Mouse (Mus musculus) adrenal gland, adult (tissue): Measurements from ENCODE around the gene Mtch2.
"Not testable (repeated sequence)": the region's sequence is repeated elsewhere in the genome, so short reads cannot be mapped to it uniquely, and the experiment has no call there.

ENCODE experiments used
- DNase-seq, 2 experiments: peaks; one replicate each; pipeline ENCODE4 v3.0.0; 2022 to 2023; ENCODE audit warnings: low spot score in 1 of 2; ENCODE audit not compliant: inconsistent age in 2 of 2

Gene Mtch2

DNA sequence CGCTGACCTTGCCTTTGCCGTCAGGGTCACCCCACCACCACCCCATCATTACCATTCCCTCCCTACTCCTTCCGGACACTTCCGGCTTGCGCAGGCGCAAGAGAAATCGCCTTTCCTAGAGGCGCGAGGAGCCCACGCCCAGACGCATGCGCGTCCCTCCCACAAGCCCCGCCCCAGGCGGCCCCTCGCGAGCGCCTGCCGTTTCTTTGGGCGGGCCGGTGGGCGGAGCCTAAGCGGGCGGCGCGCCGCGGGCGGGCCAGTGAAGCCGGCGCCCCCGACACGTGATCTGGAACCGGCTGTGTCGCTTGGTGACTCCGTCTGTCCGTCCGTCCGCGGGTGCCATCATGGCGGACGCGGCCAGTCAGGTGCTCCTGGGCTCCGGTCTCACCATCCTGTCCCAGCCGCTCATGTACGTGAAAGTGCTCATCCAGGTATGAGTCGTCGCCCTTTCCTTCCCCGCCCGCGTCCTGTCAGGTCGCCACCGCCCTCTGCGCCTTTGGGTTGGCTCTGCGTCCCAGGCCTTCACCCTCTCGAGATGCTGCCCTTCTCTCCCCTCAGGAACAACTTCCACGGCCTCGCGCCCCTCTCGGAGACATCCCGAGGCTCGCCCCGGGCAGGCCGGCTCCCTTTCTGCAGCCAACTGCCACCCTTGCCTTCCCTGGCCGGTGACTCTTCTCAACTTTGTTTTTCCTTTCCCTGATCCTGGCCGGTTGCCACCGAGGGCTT is at the start of gene Mtch2:
Gene Mtch2, plus strand, starts transcription at position 201 of the 726 bp plus-strand sequence.
- peak; percentile 99 for DNase-seq

DNA sequence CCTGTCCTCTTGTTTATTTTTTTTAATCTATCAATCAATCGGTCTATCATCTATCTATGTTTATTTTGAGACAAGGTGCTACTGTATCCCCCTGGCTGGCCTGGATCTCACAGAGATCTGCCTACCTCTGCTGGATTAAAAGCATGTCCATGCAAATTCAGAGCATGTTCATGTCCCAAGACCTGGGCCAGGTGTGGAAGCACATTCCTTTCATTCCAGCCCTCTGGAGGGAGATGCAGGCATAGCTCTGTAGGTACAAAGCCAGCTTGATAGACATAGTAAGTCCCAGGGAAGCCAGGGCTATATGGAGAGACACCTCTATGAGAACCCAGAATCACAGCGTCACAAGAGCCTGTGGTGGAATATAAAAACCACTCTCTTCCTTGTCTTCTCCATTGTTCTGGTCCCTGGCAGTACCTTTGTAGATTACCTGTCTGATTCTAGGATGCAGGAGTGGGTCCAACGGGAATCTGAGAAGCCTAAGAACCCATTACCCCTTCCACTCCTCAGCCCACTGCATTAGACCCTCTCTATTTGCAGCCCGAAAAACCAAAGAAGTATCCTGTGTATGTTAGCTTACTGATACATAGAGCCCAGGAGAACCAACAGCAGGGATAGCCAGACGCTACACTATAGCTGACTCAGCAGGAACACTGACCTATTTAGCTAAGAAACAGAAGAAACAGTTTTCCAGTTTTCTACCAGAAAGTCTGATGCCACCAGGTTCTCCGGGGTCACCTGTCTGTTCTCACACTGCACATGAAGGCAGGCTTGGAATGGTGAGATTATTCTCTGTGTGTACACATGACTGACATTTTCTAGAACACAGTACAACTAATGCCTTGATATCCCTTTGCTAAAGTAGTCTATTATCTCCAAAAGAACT is 38.5 kb upstream of the Mtch2 start:
- DNase-seq, result no peak

DNA sequence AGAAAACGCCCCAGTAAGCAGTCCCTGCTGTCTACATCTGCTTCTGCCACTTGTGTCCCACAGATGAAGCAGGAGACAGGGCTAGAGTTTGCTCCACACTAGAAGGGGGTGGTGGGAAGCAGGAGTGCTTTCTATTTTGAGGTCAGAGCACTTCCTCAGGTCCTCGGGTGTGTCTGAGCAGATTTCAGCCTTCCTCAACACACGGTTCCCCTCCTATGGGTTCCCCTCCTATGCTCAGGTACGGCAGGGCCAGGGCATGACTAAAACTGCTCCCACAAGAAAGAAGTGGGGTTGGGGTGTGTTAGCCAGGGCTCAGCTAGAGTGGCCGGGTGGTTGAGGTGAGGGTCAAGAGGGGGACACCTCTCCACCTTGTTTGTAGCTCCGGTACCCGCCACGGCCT is 36.2 kb upstream of the Mtch2 start:
- no peak for DNase-seq

DNA sequence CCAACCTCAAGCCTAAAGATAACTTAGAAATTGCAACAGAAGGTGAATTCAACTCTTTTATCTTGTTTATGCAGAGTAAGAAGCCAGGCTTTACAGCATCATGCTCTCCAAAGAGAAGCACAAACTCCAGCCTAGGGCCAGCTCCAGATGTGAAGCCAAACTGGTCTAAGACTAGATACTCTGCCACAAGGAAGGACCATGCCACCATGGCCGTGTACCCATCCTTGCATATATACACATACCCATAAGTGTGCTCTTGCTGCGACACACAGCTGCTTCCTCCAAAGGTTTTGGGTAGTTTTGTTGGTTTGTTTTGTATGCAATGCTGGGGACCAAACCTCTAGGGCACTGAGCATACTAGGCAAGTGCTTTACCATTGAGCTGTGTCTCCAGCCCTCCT is 31.7 kb upstream of the Mtch2 start:
- no peak for DNase-seq

DNA sequence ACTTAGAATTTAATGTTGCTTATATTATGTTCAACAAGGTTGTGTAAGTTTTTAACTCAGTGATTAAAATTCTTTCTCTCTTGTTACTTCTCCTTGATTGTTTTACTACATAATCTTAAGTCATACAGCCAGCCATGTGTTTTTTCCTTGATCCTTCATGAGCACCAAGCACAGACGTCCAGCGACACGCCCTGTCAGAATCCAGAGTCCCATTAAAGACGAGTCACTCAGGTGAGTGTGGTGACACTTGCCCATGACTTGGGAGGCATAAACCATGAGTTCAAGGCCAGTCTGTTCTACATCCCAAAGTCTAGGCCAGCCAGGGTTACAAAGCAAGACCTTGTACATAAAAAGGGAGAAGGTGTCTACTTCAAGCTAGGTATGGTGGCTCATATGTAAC is 30.8 kb upstream of the Mtch2 start:
- no peak for DNase-seq

DNA sequence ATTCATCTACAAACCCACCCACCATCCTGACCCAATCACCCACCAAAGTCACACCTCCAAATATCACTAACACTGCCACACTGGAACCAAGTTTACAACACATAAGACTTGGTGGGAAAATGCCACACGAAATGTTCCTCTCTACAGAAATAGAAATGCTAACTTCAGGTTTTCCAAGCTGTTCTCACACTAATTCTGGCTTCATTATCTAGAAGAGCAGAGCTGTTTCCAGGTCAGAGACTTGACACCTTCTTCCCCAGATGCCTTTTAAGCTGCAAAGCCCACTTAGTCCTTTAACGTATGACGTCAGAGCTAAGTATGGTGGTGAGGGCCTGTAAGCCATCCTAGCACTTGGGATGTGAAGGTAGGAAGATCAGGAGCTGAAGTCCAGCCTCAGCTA is 28.2 kb upstream of the Mtch2 start:
- no peak for DNase-seq

DNA sequence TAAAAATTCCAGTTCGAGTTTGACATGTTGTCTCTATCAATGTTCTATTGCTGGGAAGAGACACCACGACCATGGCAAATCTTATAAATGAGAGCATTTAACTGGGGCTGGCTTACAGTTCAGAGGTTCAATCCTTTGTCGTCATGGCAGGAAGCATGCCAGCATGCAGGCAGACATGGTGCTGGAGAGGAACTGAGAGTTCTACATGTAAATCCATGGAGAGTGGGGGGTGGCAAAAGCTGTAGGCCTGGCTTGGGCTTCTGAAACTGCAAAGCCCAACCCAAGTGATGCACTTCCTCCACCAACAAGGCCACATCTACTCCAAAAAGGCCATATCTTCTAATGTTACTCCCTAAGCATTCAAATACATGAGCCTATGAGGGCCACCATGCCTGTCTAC is 26.1 kb upstream of the Mtch2 start:
- DNase-seq, result no peak

DNA sequence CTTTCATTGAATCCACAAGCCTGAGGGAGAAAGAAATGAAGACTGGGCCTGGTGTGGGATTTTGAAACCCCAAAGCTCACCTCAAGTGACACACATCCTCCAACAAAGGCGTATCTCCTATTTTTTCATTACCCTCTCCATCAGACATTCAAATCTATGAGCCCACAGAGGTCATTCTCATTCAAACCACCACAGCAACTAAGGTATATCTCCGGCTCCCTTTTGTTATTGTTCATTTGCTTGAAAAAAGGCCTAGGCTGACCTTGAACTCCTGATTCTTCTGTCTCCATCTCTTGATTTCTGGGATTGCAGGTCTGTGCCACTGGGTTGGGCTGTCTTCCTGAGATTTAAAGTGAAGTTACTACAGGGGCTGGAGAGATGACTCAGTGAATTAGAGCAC is 24.0 kb upstream of the Mtch2 start:
- no peak for DNase-seq

DNA sequence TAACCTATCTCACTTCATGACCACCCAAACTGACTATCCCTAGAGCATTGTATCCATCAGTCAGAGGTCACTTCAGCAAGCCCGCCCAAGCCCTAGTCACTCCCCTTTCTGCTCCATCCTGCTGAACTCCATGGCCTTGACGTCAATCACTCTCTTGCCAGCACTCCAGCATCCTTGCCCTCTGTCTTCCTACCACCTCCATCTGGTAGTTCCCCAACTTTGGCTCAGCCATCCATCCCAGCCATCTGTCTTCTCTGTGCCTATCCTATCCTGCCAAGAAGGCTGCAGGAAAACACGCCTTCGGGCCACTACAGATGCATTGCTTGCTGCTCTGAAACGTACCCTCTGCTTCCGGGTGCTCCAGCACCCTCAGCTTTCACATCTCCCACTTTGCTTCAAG is 23.2 kb upstream of the Mtch2 start:
- no peak for DNase-seq

DNA sequence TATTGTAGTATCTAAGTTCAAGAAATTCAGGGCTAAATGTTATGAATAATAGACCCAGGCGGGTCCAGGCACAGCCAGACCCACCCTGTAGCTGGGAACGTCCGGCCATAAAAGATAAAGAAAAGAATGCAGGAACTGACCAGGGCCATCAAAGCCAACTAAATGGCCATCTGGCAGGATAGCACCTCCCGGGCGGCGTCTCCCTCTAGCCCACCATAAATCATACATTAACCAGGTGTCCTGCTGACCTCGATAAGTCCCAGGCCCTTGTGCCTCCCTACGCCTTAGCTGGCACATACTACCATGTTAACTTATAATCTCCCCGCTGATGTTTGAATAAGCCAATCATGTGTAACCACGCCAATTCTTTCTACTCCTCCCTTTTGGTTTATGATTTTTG is 22.4 kb upstream of the Mtch2 start:
- not testable (repeated sequence) for DNase-seq

DNA sequence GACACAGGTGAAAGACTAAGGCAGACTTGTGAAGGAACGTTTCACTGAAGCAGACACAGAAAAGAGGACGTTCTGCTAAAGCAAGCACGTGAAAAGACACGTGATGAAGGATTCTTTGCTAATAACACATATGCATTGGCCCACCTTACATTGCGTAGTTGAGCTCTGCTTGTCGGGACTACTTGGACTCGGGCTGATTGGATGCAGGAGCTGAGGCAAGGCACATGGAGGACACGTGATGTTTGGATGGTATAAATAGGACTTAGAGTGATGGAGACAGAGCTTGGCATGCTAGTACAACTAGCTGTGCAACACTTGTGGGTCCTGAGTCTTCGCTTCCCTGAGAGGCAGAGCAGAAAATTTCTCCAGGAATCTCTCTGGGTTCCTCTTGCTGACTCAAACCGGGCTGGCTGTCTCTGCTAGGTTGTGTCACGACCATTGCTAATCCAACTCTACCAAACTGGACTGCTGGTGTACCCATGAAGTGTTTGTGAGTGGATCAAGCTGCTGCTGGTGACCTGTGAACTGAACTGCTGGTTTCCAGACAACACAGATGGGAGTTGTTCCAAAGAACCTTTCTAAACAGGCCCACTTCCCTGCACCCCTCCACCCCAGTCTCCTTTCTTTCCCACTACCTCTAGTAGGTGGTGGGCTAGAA is 21.3 kb upstream of the Mtch2 start:
- no peak for DNase-seq

DNA sequence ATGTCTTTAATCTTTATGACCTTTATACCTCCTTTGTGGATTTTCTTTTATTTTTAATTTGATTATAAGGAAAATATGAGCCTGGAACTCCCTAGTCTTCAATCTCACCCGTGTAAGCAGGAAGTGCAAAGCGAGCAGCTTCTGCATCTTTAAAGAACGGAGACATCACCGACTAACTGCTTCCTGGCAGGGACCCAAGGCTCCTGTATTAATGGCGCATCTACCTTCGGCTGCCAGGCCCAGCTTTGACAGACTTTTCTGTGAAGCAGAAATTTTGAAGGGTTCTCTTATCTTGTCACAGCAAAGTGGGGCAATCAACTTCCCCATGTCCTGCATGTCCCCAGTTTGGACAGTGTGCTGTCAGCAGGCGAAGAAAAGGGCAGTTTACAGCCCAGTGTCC is 18.2 kb upstream of the Mtch2 start:
- no peak for DNase-seq

DNA sequence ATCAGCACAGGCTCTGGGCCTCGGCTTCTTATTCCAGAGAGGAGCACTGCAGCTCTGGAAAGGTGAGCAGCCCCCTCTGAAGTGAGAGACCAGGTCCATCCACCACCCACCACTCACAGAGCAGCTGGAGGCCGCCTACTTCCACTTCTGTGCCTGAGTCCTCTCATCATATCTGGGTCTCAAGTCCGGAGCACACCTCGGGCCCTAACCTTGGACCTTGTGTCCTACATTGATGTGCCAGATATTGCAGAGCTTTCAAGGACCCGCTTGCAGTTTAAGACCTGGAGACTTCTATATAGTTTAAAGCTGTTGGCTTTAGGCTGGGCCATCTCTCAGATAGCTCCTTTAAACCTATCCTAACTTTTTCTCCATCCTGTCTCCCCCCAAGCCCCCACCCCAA is 13.5 kb upstream of the Mtch2 start:
- DNase-seq, result no peak

DNA sequence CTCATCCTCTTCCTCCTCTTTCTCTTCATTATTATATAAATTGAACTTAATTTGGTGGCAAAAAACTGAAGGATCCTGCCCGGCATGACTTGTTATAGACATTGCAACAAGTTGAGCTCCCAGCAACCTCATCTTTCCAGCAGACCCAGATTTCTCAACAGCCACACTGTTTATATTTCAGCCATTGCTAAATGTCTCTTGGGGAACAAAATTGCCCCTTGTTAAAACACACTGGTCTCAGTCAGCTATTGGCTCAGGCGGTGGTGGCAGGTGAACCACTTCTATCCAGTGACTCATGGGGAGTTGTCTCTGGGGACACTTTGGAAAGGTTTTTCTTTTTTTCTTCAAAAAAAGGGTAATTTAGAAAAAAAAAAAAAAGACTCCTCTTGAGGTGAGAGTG is 8.3 kb upstream of the Mtch2 start:
- no peak for DNase-seq

DNA sequence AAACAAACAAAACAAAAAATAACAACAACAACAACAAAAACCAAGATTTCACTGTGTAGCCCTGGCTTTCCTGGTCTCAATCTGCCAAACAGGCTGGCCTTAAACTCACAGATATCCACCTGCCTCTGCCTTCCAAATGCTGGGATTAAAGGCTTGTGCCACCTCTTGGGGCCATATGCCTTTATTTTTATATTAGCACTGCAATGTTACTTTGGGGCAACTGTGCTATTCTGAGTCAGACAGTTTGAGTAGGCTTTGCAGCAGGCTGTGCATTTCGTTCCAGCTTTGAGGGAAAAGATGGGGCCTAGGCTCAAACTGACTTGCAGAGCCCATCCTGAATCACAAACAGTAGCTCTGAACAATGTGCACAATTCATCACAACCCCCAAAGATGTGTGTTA is 3.3 kb upstream of the Mtch2 start:
- DNase-seq, result no peak

DNA sequence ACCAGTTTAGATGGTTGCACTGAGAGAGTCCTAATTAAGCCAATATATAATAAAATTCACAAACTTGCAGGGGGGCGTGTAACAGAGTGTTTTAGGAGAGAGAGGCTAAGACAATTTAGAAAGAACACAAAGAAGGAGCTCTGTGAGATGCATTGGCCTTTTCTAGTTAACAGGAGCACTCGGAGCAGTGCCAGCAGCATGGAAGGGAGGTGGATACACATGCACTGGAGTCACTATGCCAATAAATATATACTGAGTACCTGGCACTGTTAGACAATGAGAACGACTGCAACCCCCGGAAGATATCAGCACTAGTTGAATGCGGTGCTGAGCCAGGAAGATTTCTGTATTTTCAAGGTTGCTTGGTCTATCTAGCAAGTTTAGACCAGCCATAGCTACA is 2.7 kb upstream of the Mtch2 start:
- no peak for DNase-seq

DNA sequence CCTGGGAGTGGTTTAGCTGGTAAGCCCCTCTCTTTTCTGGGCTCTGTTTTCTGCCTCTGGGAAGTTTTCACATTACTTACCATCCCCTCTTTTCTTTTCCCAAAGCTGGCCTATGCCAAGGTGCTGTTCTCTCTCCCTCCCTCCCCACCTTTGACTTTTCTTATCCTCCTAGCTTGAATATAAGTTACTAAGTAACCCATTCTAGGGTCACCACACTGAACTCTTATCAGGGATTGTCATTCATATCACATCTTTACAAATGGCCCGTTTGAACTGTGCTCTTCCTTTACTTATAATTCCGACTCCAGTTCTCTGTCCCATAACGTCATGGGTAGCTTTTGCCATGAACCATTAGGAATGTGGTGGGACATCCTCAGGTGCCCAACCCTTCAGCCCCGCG is 1.7 kb upstream of the Mtch2 start:
- DNase-seq, result no peak

DNA sequence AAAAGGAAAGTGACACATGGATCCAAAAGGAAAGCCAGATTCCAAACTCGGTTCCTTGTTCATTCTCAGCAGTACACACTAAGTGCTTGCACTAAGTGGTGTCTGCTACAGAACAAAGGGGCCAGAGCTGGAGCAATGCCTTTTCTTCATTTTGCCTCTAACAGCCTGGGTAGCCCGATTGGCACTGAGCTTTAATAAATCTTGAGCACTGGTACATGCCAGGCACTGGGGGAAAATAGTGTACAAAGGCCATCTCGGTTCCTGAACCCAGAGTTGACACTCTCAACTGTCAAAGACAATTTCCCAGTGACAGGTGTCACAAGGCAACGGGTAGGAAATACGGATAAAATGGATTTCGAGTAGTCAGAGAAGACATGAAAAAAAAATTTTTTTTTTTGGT is 784 bp upstream of the Mtch2 start:
- peak; percentile 44 to 78 for DNase-seq

DNA sequence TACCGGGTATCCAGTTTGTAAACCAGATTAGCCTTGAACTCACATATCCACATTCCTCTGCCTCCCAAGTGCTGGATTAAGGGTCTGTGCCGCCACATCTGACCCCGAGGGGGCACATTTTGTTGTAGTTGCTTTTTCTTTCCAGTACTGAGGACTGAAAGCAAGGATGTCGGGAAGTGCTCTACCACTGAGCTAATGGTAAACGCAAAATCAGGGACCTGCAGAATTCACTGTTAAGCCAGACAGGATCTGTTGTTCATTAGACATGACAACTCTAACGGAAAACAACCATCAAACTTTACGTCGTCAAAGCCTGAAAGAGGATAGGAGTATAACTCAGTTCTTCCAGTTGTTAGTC is 379 bp upstream of the Mtch2 start:
- DNase-seq, result no peak

DNA sequence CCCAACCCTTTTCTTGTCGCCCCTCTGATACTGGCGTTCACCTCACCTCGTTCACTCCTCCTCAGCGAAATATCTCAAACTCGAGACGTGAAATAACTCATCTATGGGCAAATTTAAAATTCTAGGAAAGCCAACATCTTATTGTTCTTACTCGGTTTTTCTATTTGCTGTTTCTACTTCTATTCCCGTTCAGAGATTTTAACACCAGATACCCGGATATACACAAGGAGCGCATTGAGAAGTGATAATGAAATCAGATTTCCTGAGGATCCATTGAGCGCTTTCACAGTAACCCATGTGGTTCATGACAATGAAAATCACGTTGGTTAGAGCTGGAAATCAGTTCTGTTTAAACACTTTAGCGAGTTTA is 711 bp downstream of the Mtch2 start:
- no peak for DNase-seq

DNA sequence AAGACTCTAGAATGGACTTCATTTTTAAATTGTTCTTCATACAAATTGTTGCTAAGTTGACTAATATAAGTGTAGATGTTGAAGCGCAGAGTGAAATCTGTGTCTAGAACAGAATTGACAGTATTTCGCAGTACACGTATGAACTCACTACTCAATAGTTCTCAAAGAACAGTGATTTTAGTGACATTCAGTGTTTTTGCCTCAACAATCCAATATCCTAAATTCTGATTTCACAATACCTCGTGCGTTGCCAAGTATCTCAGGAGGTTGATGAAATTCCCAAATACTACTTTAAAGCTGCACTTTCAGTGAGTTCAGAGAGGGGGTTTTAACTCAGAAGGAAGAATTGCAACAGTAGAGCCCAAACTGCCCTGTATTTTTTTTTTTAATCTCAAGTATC is 1.4 kb downstream of the Mtch2 start:
- peak in 1 of 2 experiments; percentile 60 for DNase-seq

DNA sequence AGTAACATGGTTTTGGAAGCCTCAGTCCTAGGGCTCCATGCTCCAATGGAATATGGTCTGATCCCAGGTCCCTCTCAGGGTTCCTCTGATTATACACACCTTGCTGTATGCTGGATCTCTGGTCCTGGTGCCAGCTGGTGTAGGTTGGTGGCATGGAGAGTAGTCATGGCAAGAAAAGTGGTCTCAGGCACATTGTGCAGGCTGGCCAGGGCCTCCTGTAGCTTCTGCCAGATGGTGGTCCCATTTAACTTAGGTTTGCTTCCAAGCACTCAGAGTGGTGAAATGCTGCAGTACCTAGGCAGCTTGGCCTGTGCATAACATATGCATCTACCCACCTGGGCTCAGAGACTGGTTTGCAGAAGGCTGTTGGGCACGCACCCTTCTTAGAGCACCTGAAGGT is 3.4 kb downstream of the Mtch2 start:
- DNase-seq, result no peak
